Mouse (Mus musculus) heart, adult 18-20 months (tissue): Measurements from ENCODE around the gene Stk19. TPM values are rescaled to one million over a fixed set of nuclear protein-coding genes. Genes with fewer than 3 reads are reported as not detected.
A peak's percentile ranks its signal among the peaks of the same experiment; 100 is the strongest.
"Not testable (repeated sequence)": the region's sequence is repeated elsewhere in the genome, so short reads cannot be mapped to it uniquely, and the experiment has no call there.

Experiments used
- DNase-seq, 2 experiments: peaks; one replicate each; pipeline ENCODE4 v3.0.0; 2021 to 2022; ENCODE audit warnings: mixed read lengths in 1 of 2
- total RNA-seq, 2 experiments: library from RNA; stranded (reverse); gene quantifications; 2 replicates each; pipeline ENCODE4 v1.2.3; 2021

Stk19 gene
- total RNA-seq, 2 experiments from 2014 or later: 8.5 to 9.5 TPM

DNA sequence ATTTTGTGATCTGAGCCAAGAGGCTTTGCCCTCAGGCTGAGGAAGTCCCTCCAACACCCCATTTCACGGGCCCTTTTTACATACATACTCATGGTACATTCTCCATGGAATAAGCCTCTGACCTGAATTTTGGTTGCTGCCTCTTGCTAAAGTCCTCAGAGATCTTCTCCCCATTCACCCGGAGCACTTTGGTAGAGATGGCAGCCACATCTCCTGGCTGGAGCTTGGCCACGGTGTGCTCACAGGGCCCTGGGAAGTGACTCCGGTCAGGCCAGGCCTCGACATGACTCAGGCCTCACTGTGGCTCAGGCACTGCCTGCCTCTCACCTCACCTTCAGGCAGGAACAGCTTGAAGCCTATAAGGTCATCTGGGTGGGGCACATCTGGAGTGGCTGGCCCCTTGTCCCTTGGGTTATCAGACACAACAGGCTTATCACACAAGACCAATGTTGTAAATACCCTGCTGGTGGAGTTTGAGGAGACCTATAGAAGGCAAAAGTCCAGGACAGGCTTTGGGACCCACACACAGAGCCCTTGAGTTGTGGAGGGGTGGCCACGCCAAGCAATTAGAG, 4.1 kb upstream of the Stk19 start:
- no peak for DNase-seq

- no peak for DNase-seq
Observed at GRCm38 (mm10) chr17:34838785-34839184, 2.0 kb upstream of the Stk19 start.

DNA sequence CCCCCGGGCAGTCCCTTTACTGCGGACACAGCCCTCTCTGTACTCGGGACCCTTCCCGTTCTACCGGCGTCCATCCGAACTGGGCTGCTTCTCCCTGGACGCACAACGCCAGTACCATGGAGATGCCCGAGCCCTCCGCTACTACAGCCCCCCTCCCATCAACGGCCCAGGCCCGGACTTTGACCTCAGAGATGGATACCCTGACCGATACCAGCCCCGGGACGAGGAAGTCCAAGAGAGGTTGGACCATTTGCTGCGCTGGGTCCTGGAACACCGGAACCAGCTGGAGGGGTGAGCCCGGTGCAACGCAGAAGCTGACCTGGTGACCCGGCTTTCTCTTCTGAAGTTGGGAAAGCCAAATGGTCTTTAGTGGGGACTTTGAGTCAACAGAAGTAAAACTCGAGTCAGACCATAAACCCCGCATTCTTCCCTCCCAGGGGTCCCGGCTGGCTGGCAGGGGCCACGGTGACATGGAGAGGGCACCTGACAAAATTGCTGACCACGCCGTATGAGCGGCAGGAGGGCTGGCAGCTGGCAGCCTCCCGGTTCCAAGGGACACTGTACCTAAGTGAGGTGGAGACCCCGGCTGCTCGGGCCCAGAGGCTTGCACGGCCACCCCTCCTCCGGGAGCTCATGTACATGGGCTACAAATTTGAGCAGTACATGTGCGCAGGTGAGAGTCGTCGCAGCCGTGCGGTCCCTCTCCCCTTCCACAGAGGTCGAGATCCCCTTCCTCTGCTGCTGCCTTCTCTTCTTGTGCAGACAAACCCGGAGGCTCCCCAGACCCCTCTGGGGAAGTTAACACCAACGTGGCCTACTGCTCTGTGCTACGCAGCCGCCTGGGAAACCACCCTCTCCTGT, 949 bp upstream of the Stk19 start:
- no peak for DNase-seq

DNA sequence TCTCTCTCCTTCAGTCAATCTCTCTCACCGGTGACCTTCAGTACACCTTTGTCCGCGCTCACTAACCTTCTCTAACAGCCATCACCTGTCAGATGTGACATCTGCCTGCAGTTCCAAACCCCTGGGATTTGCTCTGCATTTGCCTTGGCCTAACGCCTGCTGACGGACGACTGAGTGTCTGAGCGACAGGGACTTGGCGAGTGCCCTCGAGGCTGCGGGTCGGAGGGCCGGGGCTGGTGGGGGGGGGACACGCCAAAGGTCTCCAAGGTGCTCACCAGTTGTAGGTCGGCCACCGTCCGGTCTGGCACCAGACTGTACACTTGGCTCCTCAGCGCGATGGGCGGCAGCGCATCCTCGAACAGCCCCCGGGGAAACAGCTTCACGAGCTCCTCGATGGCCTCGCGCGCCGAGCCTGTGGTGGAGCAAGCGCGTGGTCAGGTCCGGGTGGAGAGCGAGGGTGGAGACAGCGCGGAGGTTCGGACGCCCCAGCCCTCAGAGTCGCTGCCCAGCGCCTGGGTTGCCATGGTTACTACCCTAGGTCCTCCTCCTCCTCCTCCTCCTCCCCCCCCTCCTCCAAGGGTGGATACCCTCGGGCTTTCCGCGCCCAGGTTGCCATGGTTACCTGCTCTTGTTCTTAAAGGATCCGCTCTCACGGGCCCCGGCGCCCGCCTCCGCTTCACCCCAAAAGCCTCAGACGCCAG, 440 bp downstream of the Stk19 start:
- DNase-seq: no peak

DNA sequence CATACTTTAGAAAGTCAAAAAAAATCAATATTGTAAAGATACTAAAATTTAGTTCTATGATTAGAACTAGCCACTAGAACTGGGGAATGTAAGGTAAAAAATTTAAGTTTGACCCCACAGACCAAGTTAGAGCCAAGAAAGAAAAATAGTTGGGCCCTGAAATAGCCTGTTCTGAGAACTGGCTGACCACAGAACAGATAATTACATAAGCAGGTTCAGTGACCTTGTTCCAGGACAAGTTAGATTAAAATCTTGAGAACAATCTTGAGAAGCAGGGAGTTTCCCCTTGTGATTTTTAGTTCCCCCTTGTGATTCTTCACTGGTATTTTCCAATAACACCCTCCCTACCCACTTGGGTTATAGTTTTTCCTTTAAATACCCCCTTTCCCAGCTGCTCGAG, 6.0 kb downstream of the Stk19 start:
- not testable (repeated sequence) for DNase-seq

GRCm38 (mm10) chr17:34814818-34815370, 21.9 kb downstream of the Stk19 start:
- DNase-seq: no peak

- DNase-seq: peak; percentile 11 to 52
Observed at GRCm38 (mm10) chr17:34813747-34814146, 23.0 kb downstream of the Stk19 start.

- no peak for DNase-seq
Observed at GRCm38 (mm10) chr17:34811275-34811674, 25.5 kb downstream of the Stk19 start.

- not testable (repeated sequence) for DNase-seq
Observed at GRCm38 (mm10) chr17:34810811-34811210, 25.9 kb downstream of the Stk19 start.

GRCm38 (mm10) chr17:34810411-34810810, 26.3 kb downstream of the Stk19 start:
- not testable (repeated sequence) for DNase-seq

DNA sequence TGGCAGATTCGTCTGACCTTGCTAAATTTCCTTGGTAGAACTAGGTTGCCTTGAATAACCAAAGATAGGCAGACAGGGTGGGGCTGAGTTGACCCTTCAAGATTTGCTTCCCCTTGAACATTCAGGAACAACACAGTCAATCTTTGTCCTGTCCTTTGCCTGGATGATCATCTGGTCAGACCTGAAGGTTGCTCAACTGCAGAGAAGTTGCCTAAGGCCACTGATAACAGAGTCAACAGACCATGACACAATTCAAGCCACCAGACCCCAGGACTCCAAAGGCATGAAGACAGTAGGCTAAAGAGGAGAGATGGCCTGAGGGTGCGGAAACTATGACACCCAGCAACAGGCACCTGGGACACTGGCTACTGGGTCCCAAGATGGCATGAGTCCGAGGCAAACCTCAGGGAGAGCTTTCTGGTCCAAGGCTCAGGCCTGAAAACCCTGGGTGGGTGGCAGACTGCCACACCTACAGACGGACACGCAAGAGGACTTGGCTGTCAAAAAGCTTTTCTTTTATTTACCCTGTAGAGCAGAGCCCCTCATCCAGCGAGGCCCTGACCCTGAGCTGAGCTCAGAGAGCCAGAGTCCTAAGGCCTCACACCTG, 28.0 kb downstream of the Stk19 start:
- no peak for DNase-seq

DNA sequence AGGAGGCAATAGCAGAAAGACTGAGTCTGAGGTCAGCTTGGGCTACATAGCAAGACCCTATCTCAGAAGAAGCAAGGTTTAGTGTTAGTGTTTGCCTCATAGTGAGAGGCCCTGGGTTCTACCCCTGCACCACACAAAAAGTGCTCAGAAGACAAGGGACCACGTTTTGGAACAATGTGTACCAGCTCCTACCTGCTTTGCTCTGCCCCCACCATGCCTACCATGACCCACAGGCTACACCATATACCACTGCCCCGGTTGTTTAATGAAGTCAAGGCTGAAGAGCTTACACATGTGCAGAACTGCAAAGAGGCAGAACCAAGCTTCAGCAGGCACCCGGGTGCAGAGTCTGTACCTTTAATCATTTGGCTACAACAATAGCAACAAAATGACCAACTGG, 29.6 kb downstream of the Stk19 start:
- no peak for DNase-seq

DNA sequence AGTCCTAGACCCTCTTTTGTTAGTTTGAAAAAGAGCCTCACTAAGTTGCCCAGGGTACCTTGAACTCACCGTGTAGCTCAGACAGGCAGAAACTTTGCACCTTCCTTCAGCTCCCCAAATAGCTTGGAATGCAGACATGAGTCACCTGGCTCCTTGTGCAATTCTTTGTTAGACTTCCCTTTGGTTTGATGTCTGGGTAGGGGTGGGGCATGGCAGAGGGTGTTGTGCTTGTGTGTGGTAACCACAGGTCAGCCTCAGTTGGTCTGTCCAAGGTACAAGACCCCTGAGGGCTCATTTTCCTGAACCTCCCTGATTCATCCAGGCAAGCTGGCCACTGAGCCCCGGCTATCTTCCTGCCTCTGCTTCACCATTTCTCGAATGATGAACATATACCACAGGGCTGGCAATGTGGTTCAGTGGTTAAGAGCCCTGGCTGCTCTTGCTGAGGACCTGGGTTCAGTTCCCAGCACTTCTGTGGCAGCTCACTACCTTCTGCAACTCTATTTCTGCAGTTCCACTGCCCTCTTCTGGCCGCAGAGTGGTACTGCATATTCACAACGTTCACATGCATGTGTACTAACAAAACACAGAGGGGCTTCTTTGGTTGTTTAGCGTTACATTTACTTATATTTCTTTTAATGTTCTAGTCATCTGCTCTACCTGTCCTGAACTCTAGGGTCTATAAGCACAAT, 31.7 kb downstream of the Stk19 start:
- DNase-seq: no peak

DNA sequence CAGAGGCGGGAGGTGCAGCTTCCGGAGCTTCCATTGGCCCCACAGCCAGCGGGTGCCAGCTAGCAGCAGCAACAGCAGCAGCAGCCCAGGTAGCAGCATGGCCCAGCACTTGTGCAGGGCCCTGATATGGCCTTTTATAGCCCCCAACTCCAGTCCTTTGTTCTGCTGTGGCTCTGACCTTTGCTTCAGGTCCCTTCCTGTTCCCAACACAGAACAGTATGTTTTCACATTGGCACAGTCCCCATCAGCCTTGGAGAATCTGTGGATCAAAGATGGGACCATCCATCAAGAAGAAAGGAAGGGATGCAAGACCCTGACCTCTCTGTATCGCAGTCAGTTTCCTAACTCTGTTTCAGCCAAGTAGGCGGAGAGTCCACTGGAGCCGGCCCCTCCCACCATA, 32.4 kb downstream of the Stk19 start, which contains the start of gene Cyp21a1:
TSS of gene Cyp21a1 (minus strand) at position 261 of the 400 bp plus-strand sequence.
- DNase-seq: not testable (repeated sequence)

DNA sequence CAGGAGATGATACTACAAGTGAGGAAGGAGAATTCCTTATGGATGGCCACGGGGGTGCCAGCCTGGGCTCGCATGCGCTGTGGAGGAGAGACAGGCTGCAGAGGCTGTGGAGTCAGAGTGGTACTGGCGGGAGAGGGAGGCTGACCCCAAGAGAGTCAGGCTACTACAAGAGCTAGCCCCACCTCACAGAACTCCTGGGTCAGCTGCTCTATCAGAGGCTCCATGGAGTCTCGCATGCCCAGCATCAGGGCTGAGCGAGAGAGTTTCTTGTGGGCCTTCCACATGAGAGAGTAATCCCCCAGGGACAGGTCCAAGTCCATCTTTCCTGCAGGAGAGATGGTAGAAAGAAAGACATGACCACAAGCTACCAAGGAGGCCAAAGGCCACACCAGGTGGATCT, 33.4 kb downstream of the Stk19 start:
- DNase-seq: not testable (repeated sequence)

- DNase-seq: not testable (repeated sequence)
Observed at GRCm38 (mm10) chr17:34802756-34803155, 34.0 kb downstream of the Stk19 start.

DNA sequence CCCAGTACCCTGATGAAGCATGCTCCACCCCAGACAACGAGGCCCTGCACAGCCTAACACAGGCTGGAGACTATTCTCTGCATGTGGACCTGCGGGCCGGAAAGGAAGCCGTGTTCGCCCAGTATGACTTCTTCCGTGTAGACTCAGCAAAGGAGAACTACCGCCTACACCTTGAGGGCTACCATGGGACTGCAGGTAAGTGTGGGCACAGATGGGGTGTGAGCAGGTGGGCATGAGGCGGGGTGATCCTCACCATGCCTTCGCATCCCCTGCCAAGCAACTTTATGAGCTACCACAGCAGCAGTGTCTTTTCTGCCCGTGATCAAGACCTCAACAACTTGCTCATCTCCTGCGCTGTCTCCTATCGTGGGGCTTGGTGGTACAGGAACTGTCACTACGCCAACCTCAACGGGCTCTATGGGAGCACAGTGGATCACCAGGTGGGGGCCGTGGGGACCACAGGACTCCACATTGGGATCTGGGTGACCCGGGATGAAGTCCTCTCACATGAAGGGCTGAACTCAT, 35.9 kb downstream of the Stk19 start:
- DNase-seq: not testable (repeated sequence)

DNA sequence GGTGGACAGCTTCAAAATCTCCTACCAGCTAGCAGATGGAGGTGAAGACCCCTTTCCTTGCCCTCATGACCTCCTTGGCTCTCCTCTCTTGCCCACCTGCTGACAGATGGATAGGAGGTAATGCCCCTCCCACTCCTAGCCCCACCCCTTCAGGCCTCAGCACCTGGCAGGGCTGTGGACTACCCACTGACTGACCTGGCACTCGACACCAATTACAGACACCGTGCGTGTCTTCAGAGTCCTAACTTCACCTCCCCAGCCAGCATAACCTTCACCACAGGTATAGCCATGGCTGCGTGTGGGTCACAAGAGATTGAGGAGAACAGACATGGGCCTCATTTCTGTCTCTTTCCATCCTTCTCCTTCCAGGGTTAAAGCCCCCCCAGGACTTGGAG, 37.2 kb downstream of the Stk19 start:
- no peak for DNase-seq

DNA sequence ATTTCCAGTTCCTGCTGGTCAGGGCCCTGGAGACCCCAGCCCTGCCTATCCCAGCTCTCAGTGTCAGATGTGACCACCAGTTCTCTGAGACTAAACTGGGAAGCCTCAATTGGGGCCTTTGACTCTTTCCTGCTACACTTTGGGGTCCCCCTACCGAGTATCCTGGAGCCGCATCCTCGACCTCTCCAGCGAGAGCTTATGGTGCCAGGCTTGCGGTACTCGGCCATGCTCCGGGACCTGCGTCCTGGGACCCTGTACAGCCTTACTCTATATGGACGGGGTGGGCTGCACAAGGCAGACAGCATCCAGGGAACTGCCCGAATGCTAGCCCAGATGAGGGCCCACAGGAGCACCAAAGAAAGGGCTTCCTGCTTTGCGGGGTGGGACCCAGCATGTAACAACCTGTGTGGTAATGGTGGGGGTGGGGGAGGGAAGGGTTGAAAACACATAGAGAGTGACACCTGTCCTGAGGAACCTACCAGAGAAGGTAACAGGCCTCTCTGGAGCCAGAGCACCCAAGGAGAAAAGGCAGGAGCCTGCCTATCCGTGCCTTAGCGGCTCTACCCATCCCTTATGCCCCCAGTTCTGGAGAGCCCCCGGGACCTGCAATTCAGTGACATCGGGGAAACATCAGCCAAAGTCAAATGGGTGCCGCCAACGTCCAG, 37.7 kb downstream of the Stk19 start:
- DNase-seq: no peak

DNA sequence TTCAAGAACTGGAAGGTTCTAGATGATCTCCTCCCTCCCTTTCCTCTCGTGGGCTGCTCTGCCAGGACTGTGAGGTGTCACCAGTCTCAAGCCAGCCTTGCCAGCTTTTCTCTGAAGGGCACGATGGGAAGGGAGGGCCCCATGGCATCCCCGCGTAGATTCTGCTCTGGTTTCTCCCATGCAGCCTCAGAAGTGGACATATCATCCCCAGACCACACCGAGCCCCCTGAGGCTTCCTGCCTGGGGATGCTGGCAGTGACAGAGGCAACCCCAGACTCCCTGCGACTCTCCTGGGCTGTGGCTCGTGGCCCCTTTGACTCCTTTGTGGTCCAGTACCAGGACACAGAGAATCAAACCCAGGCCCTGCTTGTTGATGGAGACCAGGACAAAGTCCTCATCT, 38.7 kb downstream of the Stk19 start:
- not testable (repeated sequence) for DNase-seq
